Mouse (Mus musculus): Measurements from ENCODE around the gene Setd7. TPM values are rescaled to one million over a fixed set of nuclear protein-coding genes. Genes with fewer than 3 reads are reported as not detected.

Setd7 gene
- total RNA-seq (2014; rRNA removed) (10.1 and 20.6 TPM in 2 replicates), polyA plus RNA-seq (2015; fragmentation: Nextera tagmentation; extraction: Ambion mirVana) (2.4 and 2.5 TPM in 2 replicates)

- ATAC-seq (peak; percentile 87), DNase-seq (ENCODE audit: low spot score) (peak; percentile 86)
- H3K9me3 ChIP-seq (ENCODE audit: low read length): no peaks in the 10 kb centered on the region
- H3K36me3 ChIP-seq (ENCODE audit: insufficient read depth, low read length): no peaks in the 10 kb centered on the region
- H3K27me3 ChIP-seq (ENCODE audit: insufficient read depth, low read length): no peaks in the 10 kb centered on the region
- peak within 1 kb of the TSS; percentile 96 for H3K27ac ChIP-seq
- 1% methylated on average over 45 of the region's 48 CpGs for WGBS
- H3K4me1 ChIP-seq (ENCODE audit: insufficient read depth, low read length): peaks cover 8% of the 10 kb centered on the region; the same call in 1 of the 2 replicates
- H3K4me2 ChIP-seq (ENCODE audit: low read depth, low read length): peak within 1 kb of the TSS; percentile 84
- peak; percentile 47 for TF ChIP-seq CTCF (IDR thresholded peaks at IDR 0.05; ENCODE audit: low read depth)
- H3K4me3 ChIP-seq (ENCODE audit: low read length): peak within 1 kb of the TSS; percentile 86
- peak within 1 kb of the TSS; percentile 97 for H3K9ac ChIP-seq (replicated peaks; ENCODE audit: low read length)
Measured at GRCm38 (mm10) chr3:51560511-51561108, at the start of gene Setd7. TSS of gene Setd7 (minus strand) at chr3:51560879.

GRCm38 (mm10) chr3:51604489-51604888 is 43.8 kb upstream of the Setd7 start:
- Histone ChIP-seq H3K4me3 (ENCODE audit: low read length) (no peak overlapping the region), H3K4me1 (ENCODE audit: insufficient read depth, low read length) (no peaks in the 10 kb centered on the region), H3K27ac (no peak overlapping the region), H3K27me3 (ENCODE audit: insufficient read depth, low read length) (no peaks in the 10 kb centered on the region), H3K4me2 (ENCODE audit: low read depth, low read length) (no peak overlapping the region), H3K36me3 (ENCODE audit: insufficient read depth, low read length) (no peaks in the 10 kb centered on the region), H3K9ac (replicated peaks; ENCODE audit: low read length) (no peak overlapping the region), H3K9me3 (ENCODE audit: low read length) (no peaks in the 10 kb centered on the region)
- WGBS: 85% methylated on average over 3 of the region's 3 CpGs
- DNase-seq (ENCODE audit: low spot score) (no peak), ATAC-seq (no peak)
- TF ChIP-seq CTCF (IDR thresholded peaks at IDR 0.05; ENCODE audit: low read depth): no peak

- ATAC-seq: peak; percentile 84
- peak overlapping the region; percentile 32; the same call in 1 of the 2 replicates for H3K27ac ChIP-seq
- no peaks in the 10 kb centered on the region for H3K4me1 ChIP-seq (ENCODE audit: insufficient read depth, low read length)
- WGBS: 40% methylated on average over 15 of the region's 15 CpGs
- 0 out of 2 replicates have a peak overlapping the region, but pooled peaks have one; percentile 16 for H3K4me2 ChIP-seq (ENCODE audit: low read depth, low read length)
- no peaks in the 10 kb centered on the region for H3K27me3 ChIP-seq (ENCODE audit: insufficient read depth, low read length)
- H3K9ac ChIP-seq (replicated peaks; ENCODE audit: low read length): no peak overlapping the region
- peak; percentile 90 for DNase-seq (ENCODE audit: low spot score)
- H3K36me3 ChIP-seq (ENCODE audit: insufficient read depth, low read length): no peaks in the 10 kb centered on the region
- H3K4me3 ChIP-seq (ENCODE audit: low read length): no peak overlapping the region
- H3K9me3 ChIP-seq (ENCODE audit: low read length): no peaks in the 10 kb centered on the region
- TF ChIP-seq CTCF (IDR thresholded peaks at IDR 0.05; ENCODE audit: low read depth): no peak
Measured at GRCm38 (mm10) chr3:51603705-51604291, 43.1 kb upstream of the Setd7 start.

DNA sequence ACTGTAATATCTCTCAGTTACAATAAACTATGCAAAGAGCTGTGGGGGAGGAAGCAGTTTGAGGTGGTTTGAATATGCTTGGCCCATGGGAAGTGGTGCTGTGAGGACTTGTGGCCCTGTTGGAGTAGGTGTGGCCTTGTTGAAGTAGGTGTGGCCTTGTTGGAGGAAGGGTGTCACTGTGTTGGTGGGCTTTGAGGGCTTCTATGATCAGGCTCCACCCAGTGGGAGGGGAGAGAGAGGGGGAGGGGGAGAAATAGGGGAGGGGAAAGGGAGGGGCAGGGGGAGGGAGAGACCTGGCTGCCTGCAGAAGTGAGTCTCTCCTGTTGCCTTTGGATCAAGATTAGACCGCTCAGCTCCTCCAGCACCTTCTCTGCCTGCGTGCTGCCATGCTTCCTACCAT is 40.8 kb upstream of the Setd7 start:
- no peak overlapping the region for H3K4me3 ChIP-seq (ENCODE audit: low read length)
- no peak for ATAC-seq
- H3K4me2 ChIP-seq (ENCODE audit: low read depth, low read length): no peak overlapping the region
- no peak overlapping the region for H3K27ac ChIP-seq
- H3K9ac ChIP-seq (replicated peaks; ENCODE audit: low read length): no peak overlapping the region
- H3K27me3 ChIP-seq (ENCODE audit: insufficient read depth, low read length): no peaks in the 10 kb centered on the region
- no peak for DNase-seq (ENCODE audit: low spot score)
- no peaks in the 10 kb centered on the region for H3K9me3 ChIP-seq (ENCODE audit: low read length)
- no peak for TF ChIP-seq CTCF (IDR thresholded peaks at IDR 0.05; ENCODE audit: low read depth)
- H3K36me3 ChIP-seq (ENCODE audit: insufficient read depth, low read length): no peaks in the 10 kb centered on the region
- 100% methylated on average over 2 of the region's 2 CpGs for WGBS
- H3K4me1 ChIP-seq (ENCODE audit: insufficient read depth, low read length): no peaks in the 10 kb centered on the region

- DNase-seq (ENCODE audit: low spot score) (no peak), ATAC-seq (no peak)
- 89% methylated on average over 4 of the region's 4 CpGs for WGBS
- no peaks in the 10 kb centered on the region for H3K36me3 ChIP-seq (ENCODE audit: insufficient read depth, low read length)
- H3K4me2 ChIP-seq (ENCODE audit: low read depth, low read length): no peak overlapping the region
- no peak overlapping the region for H3K27ac ChIP-seq
- H3K4me3 ChIP-seq (ENCODE audit: low read length): no peak overlapping the region
- H3K4me1 ChIP-seq (ENCODE audit: insufficient read depth, low read length): no peaks in the 10 kb centered on the region
- no peaks in the 10 kb centered on the region for H3K9me3 ChIP-seq (ENCODE audit: low read length)
- H3K9ac ChIP-seq (replicated peaks; ENCODE audit: low read length): no peak overlapping the region
- TF ChIP-seq CTCF (IDR thresholded peaks at IDR 0.05; ENCODE audit: low read depth): no peak
- H3K27me3 ChIP-seq (ENCODE audit: insufficient read depth, low read length): no peaks in the 10 kb centered on the region
Measured at GRCm38 (mm10) chr3:51600728-51601127, 40.0 kb upstream of the Setd7 start.

- Histone ChIP-seq H3K4me3 (ENCODE audit: low read length) (no peak overlapping the region), H3K27me3 (ENCODE audit: insufficient read depth, low read length) (no peaks in the 10 kb centered on the region), H3K9me3 (ENCODE audit: low read length) (no peaks in the 10 kb centered on the region), H3K36me3 (ENCODE audit: insufficient read depth, low read length) (no peaks in the 10 kb centered on the region), H3K4me2 (ENCODE audit: low read depth, low read length) (no peak overlapping the region), H3K27ac (no peak overlapping the region), H3K4me1 (ENCODE audit: insufficient read depth, low read length) (no peaks in the 10 kb centered on the region), H3K9ac (replicated peaks; ENCODE audit: low read length) (no peak overlapping the region)
- TF ChIP-seq CTCF (IDR thresholded peaks at IDR 0.05; ENCODE audit: low read depth): no peak
- 63% methylated on average over 12 of the region's 12 CpGs for WGBS
- DNase-seq (ENCODE audit: low spot score) (no peak), ATAC-seq (no peak)
Measured at GRCm38 (mm10) chr3:51599057-51599630, 38.5 kb upstream of the Setd7 start.

DNA sequence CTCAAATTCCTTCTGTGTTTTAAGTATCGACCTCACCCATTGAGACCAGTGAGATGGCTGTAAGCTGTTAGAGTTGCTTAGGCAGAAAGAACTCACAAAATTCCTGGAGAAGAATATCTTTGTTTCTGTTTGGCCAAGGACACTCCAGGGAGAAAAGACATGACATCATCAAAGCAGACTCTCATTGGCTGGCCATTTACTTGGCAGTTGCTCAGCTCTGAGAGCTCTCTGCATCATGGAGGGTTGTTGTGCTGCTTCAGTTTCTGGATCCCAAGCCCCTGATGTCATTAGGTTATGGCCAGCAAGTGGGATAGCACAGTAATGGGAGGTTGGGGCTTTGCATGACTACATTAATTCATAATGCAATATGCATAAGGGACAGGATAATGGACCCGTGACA is 35.9 kb upstream of the Setd7 start:
- Histone ChIP-seq H3K27ac (no peak overlapping the region), H3K36me3 (ENCODE audit: insufficient read depth, low read length) (no peaks in the 10 kb centered on the region), H3K4me2 (ENCODE audit: low read depth, low read length) (no peak overlapping the region), H3K9me3 (ENCODE audit: low read length) (no peaks in the 10 kb centered on the region), H3K27me3 (ENCODE audit: insufficient read depth, low read length) (no peaks in the 10 kb centered on the region), H3K9ac (replicated peaks; ENCODE audit: low read length) (no peak overlapping the region), H3K4me1 (ENCODE audit: insufficient read depth, low read length) (no peaks in the 10 kb centered on the region), H3K4me3 (ENCODE audit: low read length) (no peak overlapping the region)
- 86% methylated on average over 2 of the region's 2 CpGs for WGBS
- peak; percentile 53 for DNase-seq (ENCODE audit: low spot score)
- ATAC-seq: peak; percentile 75
- TF ChIP-seq CTCF (IDR thresholded peaks at IDR 0.05; ENCODE audit: low read depth): no peak

Measured in hindbrain, postnatal 0 days (tissue).